Mouse (Mus musculus): ENCODE results near the gene Pdgfra.

Pdgfra gene

DNA sequence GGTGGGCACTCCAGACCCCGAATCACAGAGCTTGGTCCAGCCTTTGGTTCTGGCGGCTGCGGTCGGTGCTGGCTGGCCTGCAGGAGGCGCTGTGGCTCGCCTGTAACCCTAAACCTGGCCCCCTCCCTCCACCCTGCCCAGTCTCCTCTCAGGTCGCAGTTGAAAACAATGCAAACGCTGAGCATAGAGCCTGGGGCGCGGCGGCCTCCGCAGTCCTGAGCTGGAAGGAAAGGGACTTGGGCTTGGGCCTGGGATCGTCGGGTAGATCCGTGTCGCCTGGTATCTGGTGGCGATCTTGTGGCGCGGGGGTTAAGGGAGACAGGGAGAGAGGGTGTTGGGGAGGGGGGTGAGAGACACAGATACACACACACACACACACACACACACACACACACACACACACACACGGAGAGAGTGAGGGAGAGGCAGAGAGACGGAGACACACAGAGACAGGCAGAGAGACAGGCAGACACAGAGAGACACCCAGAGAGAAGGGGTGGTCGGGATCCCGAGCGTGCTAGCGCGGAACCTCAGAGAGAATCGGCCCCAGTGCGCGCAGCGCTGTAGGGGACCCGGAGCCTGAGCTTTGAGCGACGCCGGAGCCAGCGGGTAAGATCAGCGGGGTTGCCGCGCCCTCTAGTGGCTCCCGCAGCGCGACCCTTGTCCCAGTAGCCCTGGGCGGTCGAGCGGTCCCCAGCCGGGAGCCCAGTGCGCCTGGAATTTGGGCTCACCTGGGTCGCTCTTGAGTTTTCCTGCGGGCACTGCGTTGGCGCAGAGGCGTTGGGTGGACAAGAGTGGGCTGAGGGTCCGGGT, 3.9 kb downstream of the Pdgfra start:
- peak; percentile 51 for DNase-seq (ENCODE audit: low read depth)

DNA sequence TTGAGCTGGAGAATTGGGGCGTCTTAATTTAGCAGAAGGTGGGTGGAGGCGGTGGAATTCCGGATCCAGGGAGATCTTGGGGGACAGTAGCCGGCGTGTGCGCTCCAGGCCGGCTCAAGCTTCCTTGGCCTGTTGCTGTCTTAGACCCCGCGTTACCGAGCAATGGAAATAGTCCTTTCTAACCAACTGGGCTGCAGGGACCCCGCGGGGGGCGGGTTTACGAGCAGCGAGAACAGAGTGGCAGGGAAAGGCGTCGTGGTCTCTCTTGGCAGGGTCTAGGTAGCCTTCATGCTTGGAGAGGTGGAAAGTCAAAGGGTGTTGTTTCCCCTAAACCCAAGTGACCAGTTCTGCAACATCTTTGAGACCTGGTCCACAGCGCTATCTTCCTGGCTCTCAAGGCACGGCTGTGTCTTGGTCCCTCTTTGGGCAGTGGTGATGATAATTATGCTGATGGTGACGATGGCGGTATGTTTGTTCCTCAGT, 4.5 kb downstream of the Pdgfra start:
- no peak for DNase-seq (ENCODE audit: low read depth)

- no peak for DNase-seq (ENCODE audit: low read depth)
Observed at GRCm38 (mm10) chr5:75157038-75157437, 4.9 kb downstream of the Pdgfra start.

GRCm38 (mm10) chr5:75160530-75161170, 8.6 kb downstream of the Pdgfra start:
- DNase-seq (ENCODE audit: low read depth): no peak

GRCm38 (mm10) chr5:75161586-75161985, 9.5 kb downstream of the Pdgfra start:
- no peak for DNase-seq (ENCODE audit: low read depth)

DNA sequence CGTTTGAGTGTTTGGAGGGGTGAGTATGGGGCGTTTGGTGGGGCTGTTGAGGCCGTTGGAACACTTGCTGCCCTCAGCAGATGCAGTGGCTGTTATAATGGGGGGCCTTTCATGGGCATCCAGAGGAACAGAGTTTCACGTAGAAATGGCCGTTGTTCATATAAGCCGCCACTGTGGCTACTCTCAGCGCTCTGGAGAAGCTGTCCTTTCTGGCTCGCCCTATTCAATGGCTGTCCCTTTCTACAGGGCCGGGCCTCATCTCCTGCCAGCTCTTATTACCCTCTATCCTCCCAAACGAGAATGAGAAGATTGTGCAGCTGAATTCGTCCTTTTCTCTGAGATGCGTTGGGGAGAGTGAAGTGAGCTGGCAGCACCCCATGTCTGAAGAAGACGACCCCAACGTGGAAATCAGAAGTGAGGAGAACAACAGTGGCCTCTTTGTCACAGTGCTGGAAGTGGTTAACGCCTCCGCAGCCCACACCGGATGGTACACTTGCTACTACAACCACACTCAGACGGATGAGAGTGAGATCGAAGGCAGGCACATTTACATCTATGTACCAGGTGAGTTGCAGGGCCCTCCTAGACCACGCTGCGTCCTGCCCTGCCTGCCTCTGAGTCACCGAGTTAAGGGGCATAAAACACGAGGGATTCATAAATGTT, 11.3 kb downstream of the Pdgfra start:
- DNase-seq (ENCODE audit: low read depth): no peak

DNA sequence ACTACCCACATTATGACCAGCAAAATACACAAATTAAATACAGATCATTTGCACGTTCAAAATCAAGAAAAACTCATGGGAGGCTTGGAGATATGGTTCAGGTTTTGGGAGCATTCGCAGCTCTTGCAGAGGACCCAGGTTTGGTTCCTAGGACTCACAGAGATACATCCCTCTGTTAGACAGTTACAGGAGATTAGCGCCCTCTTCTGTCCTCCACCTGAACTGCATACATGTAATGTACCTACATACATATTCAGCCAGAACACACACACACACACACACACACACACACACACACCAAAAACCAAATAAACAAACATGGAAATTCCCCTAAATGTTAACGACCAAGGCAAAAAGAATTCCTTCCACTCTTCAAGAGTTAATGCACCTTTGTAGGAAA, 12.6 kb downstream of the Pdgfra start:
- DNase-seq (ENCODE audit: low read depth): no peak

DNA sequence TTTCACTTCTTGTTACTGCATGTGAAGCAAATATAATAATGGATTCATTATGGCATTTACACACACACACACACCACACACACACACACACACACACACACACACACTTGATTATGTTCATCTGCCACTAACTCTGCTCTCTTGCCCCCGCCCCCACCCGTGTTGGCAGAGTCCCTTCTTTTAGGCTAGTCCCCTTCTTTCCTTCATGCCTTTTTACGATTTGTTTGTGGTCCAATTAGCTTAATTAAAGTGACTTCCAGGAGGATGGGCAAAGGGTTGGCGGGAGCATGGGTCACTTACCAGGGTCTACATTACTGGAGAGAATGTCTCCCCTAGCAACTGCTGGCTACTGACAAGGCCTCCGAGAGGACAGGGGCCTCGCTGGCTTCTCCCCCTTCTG, 17.7 kb downstream of the Pdgfra start:
- no peak for DNase-seq (ENCODE audit: low read depth)

DNA sequence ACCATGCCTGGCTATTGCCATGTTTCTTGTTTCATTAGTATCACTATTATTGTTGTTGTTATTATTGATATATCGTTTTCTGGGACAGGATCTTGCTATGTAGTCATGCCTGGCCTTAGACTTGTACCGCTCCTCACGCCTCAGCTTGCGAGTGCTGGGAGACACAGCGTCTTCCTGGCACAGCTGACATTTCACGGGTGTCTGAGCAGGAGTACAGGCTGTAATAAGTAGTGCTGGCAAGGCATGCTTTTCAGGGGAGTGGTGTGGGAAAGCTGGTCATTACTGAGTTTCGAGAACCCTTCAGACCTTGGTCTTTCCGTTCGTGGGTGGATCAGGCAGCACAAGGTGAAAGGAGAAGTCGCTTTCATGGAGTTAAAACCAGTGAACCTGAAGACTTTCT, 19.8 kb downstream of the Pdgfra start:
- DNase-seq (ENCODE audit: low read depth): no peak

DNA sequence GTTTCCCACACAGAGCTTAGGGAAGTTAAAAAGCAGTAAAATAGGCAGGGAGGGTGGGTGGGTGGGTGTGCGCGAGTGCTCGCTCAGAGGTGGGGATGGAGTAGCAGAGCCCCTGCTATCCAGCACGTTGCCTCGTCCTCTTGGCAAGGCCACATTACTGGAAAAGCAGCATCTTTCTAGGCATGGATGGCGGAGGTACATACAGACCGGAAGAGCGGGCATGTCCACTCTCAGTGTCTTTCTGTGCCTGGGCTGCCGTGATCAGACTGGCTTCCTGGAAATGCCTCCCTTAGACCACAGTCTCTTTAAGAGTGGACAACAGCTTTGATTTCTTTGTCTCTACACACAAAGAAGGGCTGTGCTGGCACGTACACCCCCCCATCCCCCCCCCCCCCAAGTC, 27.2 kb downstream of the Pdgfra start:
- DNase-seq (ENCODE audit: low read depth): no peak

GRCm38 (mm10) chr5:75179726-75180290, 27.7 kb downstream of the Pdgfra start:
- DNase-seq (ENCODE audit: low read depth): no peak

DNA sequence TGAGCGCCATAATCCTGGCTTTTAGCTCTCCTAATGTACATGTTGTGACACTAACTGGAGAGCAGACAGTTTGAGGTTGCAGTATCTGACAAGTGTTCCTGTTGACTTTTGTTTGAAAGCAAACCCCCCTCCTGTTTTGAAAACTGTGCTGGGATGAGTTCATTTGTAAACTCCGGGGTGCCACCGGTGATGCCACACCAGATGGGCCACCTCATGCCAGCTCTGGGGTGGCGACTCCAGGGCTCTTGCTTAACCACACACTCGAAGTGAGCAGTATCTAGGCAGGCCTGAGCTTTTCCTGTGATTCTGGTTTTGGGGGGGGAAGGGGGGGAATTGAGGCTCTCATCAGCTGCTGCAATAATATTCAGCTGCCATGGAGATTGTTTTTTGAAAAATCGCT, 31.6 kb downstream of the Pdgfra start:
- DNase-seq (ENCODE audit: low read depth): no peak

GRCm38 (mm10) chr5:75184112-75184511, 32.0 kb downstream of the Pdgfra start:
- no peak for DNase-seq (ENCODE audit: low read depth)

DNA sequence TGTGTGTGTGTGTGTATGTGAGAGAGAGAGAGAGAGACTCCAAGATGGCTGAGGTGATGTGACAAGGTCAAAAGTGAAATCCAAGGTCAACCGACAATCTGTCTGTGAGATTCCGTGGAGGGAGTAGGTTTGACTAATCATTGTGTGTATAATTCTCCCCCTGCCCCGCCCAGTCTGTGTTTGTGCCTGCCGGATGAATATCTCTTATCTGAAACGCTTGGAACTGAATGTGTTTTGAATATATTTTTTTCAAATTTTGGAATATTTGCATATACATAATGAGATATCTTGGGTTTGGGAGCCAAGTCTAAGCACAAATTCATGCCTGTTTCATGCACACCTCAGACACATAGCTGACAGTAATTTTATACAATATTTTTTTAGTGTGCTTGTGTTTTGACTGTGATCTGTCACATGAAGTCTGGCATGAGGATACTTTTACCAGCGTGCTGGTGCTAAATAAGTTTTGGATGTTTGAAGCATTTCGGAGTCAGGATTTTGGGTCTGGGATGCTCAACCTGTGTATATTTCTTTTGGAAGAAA, 32.7 kb downstream of the Pdgfra start:
- no peak for DNase-seq (ENCODE audit: low read depth)

- DNase-seq (ENCODE audit: low read depth): no peak
Observed at GRCm38 (mm10) chr5:75185584-75185983, 33.5 kb downstream of the Pdgfra start.

DNA sequence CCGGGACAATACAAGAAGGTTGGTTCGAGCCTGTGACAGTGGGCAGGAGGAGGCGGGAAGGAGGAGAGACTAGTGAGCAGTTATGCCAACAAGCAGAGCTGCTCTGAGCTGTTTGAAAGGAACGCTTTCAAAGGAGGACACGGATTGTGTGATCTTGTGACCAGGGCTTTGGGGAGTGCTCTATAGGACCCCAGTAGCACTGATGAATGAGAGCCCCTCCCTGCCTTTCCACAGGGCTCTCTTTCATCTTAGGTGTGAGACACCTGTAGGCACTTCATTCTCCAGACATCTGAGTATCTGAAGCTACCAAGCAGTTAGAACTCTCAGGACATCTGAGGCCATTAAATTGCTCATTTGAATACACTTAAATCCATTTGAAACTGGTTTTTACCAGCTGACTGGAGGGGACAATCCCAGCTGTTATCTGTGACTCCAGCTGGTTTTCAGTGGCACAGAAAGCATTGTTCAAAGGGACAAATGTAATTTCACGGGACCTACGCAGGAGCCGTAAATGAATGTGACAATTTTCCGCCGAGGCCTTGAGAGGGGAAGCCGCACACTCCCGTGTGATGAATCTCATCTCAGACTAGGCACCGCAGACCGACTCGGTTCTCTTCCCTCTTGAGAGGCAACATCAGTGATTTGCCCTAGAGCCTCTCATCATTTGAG, 37.4 kb downstream of the Pdgfra start:
- no peak for DNase-seq (ENCODE audit: low read depth)

- no peak for DNase-seq (ENCODE audit: low read depth)
Observed at GRCm38 (mm10) chr5:75193107-75193506, 41.0 kb downstream of the Pdgfra start.

GRCm38 (mm10) chr5:75198413-75198812, 46.3 kb downstream of the Pdgfra start:
- DNase-seq (ENCODE audit: low read depth): no peak

DNA sequence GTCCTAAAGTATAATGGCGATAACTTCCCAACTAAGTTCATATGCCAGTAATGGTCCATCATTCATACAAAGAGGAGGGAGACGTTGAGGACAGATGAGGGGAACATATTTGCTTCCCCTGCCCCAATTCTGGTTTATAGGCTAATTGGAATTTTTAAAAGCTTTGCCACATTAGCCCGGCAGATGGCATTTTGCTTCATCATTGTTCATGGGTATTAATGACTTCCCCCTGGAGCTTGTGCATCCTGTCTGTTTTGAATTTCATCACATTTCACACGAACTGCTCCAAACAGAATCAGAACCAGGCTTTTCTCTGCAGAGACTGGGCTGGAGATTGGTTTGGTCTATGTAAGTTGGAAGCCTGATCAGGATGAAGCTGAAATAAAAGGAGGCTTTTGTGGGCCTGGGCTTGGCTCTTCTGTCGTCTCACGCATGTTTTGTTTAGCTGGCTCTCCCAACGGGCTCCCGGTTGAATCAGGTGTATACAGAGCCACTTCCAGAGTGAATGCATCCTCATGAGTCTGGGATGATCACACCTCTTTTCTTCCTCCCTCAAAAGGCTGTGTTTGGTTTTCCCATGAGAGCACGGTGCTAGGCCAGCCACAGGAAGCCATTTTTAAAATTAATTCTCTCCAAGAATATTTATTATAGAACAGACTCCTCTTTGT, 47.7 kb downstream of the Pdgfra start:
- DNase-seq (ENCODE audit: low read depth): no peak

DNA sequence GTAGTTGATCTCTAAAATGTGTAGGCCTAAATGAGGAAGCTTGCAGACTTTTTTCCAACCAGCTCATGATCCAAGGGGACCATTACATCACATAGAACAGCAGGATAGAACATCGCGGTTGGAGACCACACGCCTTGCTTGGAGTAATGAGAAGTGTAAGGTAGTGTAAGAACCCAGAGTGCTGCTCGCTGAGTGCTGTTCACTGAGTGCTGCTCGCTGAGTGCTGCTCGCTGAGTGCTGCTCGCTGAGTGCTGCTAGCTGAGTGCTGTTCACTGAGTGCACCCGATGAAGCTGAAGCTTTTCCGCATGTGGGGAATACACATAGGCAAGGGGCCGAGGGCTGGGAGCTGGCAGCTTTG, 48.3 kb downstream of the Pdgfra start:
- no peak for DNase-seq (ENCODE audit: low read depth)

- no peak for DNase-seq (ENCODE audit: low read depth)
Observed at GRCm38 (mm10) chr5:75207905-75208304, 55.8 kb downstream of the Pdgfra start.

Data from c-Kit-positive CD71-negative TER-119-negative erythroid progenitor cells, embryonic 14.5 days (primary cell).